Mouse (Mus musculus): Measurements from ENCODE around the gene Pygo1.

Pygo1 gene

DNA sequence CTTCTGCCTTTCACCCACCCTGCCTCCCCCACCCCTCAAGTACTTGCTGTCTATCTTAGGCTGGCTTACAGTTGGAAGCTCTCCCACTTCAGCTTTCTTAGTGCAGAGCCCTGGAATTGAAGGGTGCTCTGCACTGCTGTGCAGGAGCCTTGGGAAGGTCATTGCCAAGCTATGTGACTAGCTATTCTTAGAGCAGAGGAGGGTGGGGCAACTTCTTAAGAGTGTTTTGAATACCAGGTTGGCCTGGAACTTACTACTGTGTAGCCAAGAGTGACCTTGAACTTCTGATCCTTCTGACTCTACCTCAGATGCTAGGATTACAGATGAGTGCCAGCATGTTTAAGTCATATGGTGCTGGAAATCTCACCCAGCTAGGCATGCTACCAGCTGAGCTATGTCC lies 70.7 kb downstream of the Pygo1 start:
- DNase-seq (ENCODE audit: low read depth), result no peak

DNA sequence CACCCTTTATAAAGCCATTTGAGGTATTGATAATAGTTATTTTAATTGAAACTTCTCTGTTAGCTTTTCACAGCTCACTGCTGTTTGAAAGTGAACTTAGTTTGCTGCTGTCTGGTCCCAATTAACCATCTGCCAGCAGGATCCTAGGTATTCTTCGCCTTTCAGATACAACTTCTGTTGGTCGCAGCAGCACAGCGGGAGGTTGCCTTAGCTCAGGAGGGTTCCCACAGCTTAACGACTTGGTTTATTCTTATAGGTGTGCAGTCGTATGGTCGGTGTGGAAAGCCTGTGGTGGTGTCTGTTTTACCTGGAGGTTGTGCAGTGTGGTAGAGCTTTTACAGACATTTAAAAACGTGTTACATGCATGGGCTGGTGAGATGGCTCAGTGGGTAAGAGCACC lies 71.4 kb downstream of the Pygo1 start:
- DNase-seq (ENCODE audit: low read depth), result no peak

DNA sequence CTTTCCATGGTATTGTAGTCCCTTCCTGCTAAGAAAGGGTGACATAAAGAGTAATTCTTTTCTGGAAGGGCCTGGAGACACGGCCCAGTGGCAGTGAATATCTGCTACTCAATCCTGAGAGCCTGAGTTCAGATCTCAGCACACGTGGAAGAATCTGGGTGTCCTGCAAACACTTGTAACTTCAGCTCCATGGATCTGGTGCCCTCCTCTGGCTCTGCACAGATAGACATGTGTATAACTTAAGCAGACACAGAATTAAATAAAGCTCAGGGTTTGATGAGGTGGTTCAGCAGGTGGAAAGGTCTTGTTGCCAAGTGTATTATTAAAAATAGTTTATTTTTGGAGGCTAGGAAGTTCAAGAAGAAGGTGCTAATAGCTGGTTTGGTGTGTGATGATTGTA lies 75.0 kb downstream of the Pygo1 start:
- no peak for DNase-seq (ENCODE audit: low read depth)

DNA sequence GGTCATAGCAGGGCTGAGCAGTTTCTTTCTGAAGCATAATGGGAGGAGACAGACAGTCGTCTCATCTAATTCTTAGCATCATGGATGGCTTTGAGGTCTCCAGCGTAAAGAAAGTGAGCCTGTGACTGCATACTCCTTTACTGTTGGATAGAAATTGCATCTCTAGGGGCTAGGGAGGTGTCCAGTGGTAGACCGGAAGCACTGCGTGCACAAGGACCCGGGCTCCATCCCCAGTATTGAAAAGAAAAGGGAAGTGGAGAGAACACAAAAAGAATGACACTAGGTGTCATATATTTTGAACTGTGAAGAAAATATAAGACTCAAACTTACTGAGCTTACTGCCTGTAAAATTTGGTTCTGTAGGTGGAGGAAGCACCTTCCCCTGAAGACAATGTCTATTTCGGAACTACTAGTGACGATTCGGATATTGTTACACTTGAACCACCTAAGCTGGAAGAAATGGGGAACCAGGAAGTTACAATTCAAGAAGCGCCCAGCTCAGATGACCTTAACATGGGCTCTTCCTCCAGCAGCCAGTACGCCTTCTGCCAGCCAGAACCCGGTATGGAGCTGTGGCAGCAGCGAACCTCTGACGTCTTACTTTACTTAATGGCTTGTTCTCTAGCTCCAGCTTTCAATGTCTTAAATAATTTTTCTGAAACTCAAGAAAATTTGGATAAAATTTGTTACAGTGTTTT lies 76.0 kb downstream of the Pygo1 start:
- DNase-seq (ENCODE audit: low read depth), result no peak

All from c-Kit-positive CD71-negative TER-119-negative erythroid progenitor cells, embryonic 14.5 days (primary cell).